Mouse (Mus musculus): Measurements from ENCODE around the gene Rpl15. TPM values are rescaled to one million over a fixed set of nuclear protein-coding genes. Genes with fewer than 3 reads are reported as not detected.
"Not testable (repeated sequence)": the region's sequence is repeated elsewhere in the genome, so short reads cannot be mapped to it uniquely, and the experiment has no call there.

Gene Rpl15
- total RNA-seq, 2 experiments from 2014 or later, result 477 to 590 TPM

DNA sequence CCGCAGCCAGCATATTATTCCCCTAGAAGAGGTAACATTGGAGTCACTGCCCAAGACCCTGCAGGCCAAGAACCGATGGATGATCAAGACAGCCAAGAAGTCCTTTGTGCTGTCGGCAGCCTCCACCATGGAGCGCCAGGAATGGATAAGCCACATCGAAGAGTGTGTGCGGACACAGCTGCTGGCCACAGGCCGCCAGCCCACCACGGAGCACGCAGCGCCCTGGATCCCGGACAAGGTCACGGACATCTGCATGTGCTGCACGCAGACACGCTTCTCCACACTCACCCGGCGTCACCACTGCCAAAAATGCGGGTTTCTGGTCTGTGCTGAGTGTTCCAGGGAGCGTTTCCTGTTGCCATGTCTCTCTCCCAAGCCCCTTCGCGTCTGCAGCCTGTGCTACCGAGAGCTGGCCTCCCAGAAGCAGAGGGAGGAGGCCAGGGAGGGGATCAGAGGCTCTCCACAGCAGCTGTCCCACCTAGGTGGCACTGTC is 28.5 kb downstream of the Rpl15 start:
- DNase-seq (ENCODE audit: low spot score in 2 of 2), result no peak

- no peak for DNase-seq (ENCODE audit: low spot score in 2 of 2)
These were observed 29.4 kb downstream of the Rpl15 start for GRCm38 (mm10) chr14:18241786-18242185.

GRCm38 (mm10) chr14:18240132-18240531 is 31.1 kb downstream of the Rpl15 start:
- DNase-seq (ENCODE audit: low spot score in 2 of 2), result no peak

GRCm38 (mm10) chr14:18238750-18239731 is 32.1 kb downstream of the Rpl15 start, which contains the start of gene Nr1d2:
Gene Nr1d2 (minus strand): TSS chr14:18239127.
- DNase-seq (ENCODE audit: low spot score in 2 of 2), result peak; percentile 97

- peak; percentile 97 to 99 for DNase-seq (ENCODE audit: low spot score in 2 of 2)
These were observed 33.0 kb downstream of the Rpl15 start for GRCm38 (mm10) chr14:18238131-18238749.

DNA sequence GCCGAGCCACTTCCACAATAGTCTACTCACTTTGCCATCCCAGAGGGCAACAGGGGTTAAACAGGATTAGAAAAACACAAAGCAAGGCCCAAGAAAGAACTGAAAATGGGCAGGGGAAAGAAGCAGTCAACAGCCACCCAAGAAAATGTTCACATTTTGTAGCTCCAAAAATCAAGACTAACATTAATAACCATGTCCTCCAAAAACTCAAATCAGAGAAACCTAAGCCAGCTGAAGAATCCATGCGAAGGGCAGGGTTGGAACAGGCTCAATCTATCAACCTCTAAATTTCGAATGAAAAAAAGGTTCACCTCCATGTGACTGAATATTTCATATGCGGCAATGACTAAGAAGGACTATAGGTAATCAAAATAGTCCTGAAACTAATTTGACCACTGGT is 33.8 kb downstream of the Rpl15 start:
- DNase-seq (ENCODE audit: low spot score in 2 of 2), result no peak

GRCm38 (mm10) chr14:18236496-18237235 is 34.5 kb downstream of the Rpl15 start:
- DNase-seq (ENCODE audit: low spot score in 2 of 2), result not testable (repeated sequence)

- no peak for DNase-seq (ENCODE audit: low spot score in 2 of 2)
These were observed 36.9 kb downstream of the Rpl15 start for GRCm38 (mm10) chr14:18233981-18234960.

GRCm38 (mm10) chr14:18233076-18233475 is 38.1 kb downstream of the Rpl15 start:
- no peak for DNase-seq (ENCODE audit: low spot score in 2 of 2)

DNA sequence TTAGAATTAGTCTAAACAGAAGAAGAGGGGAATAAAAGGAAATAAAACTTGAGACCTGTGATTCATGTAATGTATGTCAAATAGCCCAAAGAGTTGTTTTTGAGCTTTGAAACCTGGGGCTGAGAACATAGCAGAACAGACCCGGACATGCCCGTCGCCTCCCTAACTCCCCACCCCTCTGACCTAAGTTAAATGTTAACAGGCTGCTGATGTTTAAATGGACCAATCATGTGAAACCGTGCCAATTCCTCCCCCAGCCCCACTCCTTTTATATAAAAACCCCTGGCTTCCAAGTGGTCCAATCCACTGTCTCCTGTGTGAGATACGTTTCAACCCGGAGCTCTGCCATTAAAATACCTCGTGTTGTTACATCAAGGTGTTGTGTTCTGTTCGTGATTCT is 39.3 kb downstream of the Rpl15 start:
- not testable (repeated sequence) for DNase-seq (ENCODE audit: low spot score in 2 of 2)

GRCm38 (mm10) chr14:18229751-18230150 is 41.4 kb downstream of the Rpl15 start:
- DNase-seq (ENCODE audit: low spot score in 2 of 2), result not testable (repeated sequence)

GRCm38 (mm10) chr14:18226181-18226580 is 45.0 kb downstream of the Rpl15 start:
- not testable (repeated sequence) for DNase-seq (ENCODE audit: low spot score in 2 of 2)

- not testable (repeated sequence) for DNase-seq (ENCODE audit: low spot score in 2 of 2)
These were observed 45.8 kb downstream of the Rpl15 start for GRCm38 (mm10) chr14:18225431-18225830.

GRCm38 (mm10) chr14:18221977-18222376 is 49.2 kb downstream of the Rpl15 start:
- DNase-seq (ENCODE audit: low spot score in 2 of 2), result no peak

Other genes starting within 250 kb of the Rpl15 start
- gene Nr1d2, start 32.3 kb downstream of the Rpl15 start, total RNA-seq (2021), result 10 to 100 TPM; 37.8 to 46.8 TPM
- 10 to 100 TPM; 74.7 to 83.0 TPM for gene Nkiras1, start 255 bp downstream of the Rpl15 start, total RNA-seq (2021)
- gene Ube2e1, start 60.5 kb upstream of the Rpl15 start, total RNA-seq (2021), result 100 to 1,000 TPM; 107 to 113 TPM

Measured in layer of hippocampus, postnatal 10 days (tissue).